Mouse (Mus musculus) heart, postnatal 0 days (tissue): ENCODE measurements at regions not wholly inside any gene's neighbourhood (a gene's known extent, or its start where the extent isn't known, plus 50 kb on each side); places are given as distances from the start of the nearest gene placed in this dataset.

ENCODE experiments used
- ATAC-seq: fragments of 200-750 bp; cut with Nextera tagmentation; 2 replicates; pipeline ENCODE4 v1.8.0; 2017; ENCODE audit warnings: low read depth, moderate number of reproducible peaks, moderate library complexity; ENCODE audit not compliant: insufficient read depth
- DNase-seq: peaks from one replicate; pipeline ENCODE4 v3.0.0-alpha.2; 2016; ENCODE audit warnings: low spot score
- H3K27ac ChIP-seq: fragments of 300-500 bp; sonication (generic); 2 replicates; pipeline ENCODE4 v1.5.1; 2014; ENCODE audit warnings: low read depth, mild to moderate bottlenecking
- H3K27me3 ChIP-seq: fragments of 300-500 bp; sonication (generic); 2 replicates; pipeline ENCODE4 v1.6.1; 2014; ENCODE audit warnings: low read length, mixed read lengths; ENCODE audit not compliant: control insufficient read depth, insufficient read depth
- H3K36me3 ChIP-seq: fragments of 300-500 bp; sonication (generic); replicated peaks from 2 replicates; pipeline ENCODE4 v1.6.1; 2014; ENCODE audit warnings: low read length, mixed read lengths; ENCODE audit not compliant: control insufficient read depth, insufficient read depth
- H3K4me1 ChIP-seq: fragments of 300-500 bp; sonication (generic); 2 replicates; pipeline ENCODE4 v1.6.1; 2014; ENCODE audit warnings: antibody characterized with exemption; ENCODE audit not compliant: control insufficient read depth, insufficient read depth
- H3K4me2 ChIP-seq: fragments of 300-500 bp; sonication (generic); 2 replicates; pipeline ENCODE4 v1.6.1; 2014; ENCODE audit warnings: low read depth, mild to moderate bottlenecking, low read length, moderate library complexity
- H3K4me3 ChIP-seq: fragments of 300-500 bp; sonication (generic); 2 replicates; pipeline ENCODE4 v1.5.1; 2014; ENCODE audit warnings: low read depth, low read length
- H3K9ac ChIP-seq: fragments of 300-500 bp; sonication (generic); replicated peaks from 2 replicates; pipeline ENCODE4 v1.6.1; 2014; ENCODE audit warnings: low read depth, low read length, mixed read lengths
- H3K9me3 ChIP-seq: fragments of 300-500 bp; sonication (generic); replicated peaks from 2 replicates; pipeline ENCODE4 v1.6.1; 2016; ENCODE audit warnings: low read length; ENCODE audit not compliant: control insufficient read depth
- CTCF ChIP-seq: IDR thresholded peaks from 2 replicates; pipeline ENCODE4 v1.5.1; 2016; ENCODE audit warnings: antibody characterized with exemption, control low read depth, low read depth
- EP300 ChIP-seq: IDR thresholded peaks from 2 replicates; pipeline ENCODE4 v1.6.1; 2016; ENCODE audit warnings: antibody characterized with exemption, low read depth
- WGBS: fragments of 180-500 bp; shearing (Covaris S2); extraction: QIAGEN DNeasy Blood & Tissue Kit; methylation state at CpG from one replicate; pipeline ENCODE4 v1.1.7; 2014; 5-methylcytosine and 5-hydroxymethylcytosine counted together

GRCm38 (mm10) chr11:40027511-40027910, 667.5 kb downstream of the Mat2b start:
- H3K4me1 ChIP-seq, result no peaks in the 10 kb centered on the region
- no peak overlapping the region for H3K4me3 ChIP-seq
- no peak for ATAC-seq
- H3K36me3 ChIP-seq, result no peaks in the 10 kb centered on the region
- no peak overlapping the region for H3K27ac ChIP-seq
- DNase-seq, result no peak
- 74% methylated on average over 3 of the region's 3 CpGs for WGBS
- TF ChIP-seq CTCF, result no peak
- no peak for TF ChIP-seq EP300
- H3K4me2 ChIP-seq, result no peak overlapping the region
- H3K9me3 ChIP-seq, result no peaks in the 10 kb centered on the region
- H3K9ac ChIP-seq, result no peak overlapping the region
- no peaks in the 10 kb centered on the region for H3K27me3 ChIP-seq

GRCm38 (mm10) chr11:39999483-39999882, 695.5 kb downstream of the Mat2b start:
- 78% methylated on average over 2 of the region's 2 CpGs for WGBS
- Histone ChIP-seq H3K9me3 (no peaks in the 10 kb centered on the region), H3K4me3 (no peak overlapping the region)

GRCm38 (mm10) chr11:39998612-39999011, 696.4 kb downstream of the Mat2b start:
- Histone ChIP-seq H3K4me1 (no peaks in the 10 kb centered on the region), H3K9ac (no peak overlapping the region), H3K36me3 (no peaks in the 10 kb centered on the region), H3K9me3 (no peaks in the 10 kb centered on the region), H3K27me3 (no peaks in the 10 kb centered on the region), H3K27ac (no peak overlapping the region), H3K4me3 (no peak overlapping the region), H3K4me2 (no peak overlapping the region)
- no peak for TF ChIP-seq CTCF
- no peak for TF ChIP-seq EP300
- no peak for ATAC-seq
- no peak for DNase-seq
- whole genome bisulfite sequencing, result 50% methylated on average over 1 of the region's 1 CpGs

More at GRCm38 (mm10) chr11:39999483-39999882, 695.5 kb downstream of the Mat2b start:
- no peaks in the 10 kb centered on the region for H3K27me3 ChIP-seq
- DNase-seq (no peak), ATAC-seq (no peak)
- H3K4me2 ChIP-seq, result no peak overlapping the region
- H3K4me1 ChIP-seq, result no peaks in the 10 kb centered on the region
- H3K9ac ChIP-seq, result no peak overlapping the region
- H3K36me3 ChIP-seq, result no peaks in the 10 kb centered on the region
- no peak for TF ChIP-seq CTCF
- no peak for TF ChIP-seq EP300
- H3K27ac ChIP-seq, result no peak overlapping the region

GRCm38 (mm10) chr11:39972585-39972984, 722.4 kb downstream of the Mat2b start:
- Histone ChIP-seq H3K36me3 (no peaks in the 10 kb centered on the region), H3K9me3 (no peaks in the 10 kb centered on the region), H3K4me1 (no peaks in the 10 kb centered on the region), H3K27ac (no peak overlapping the region), H3K4me3 (no peak overlapping the region), H3K4me2 (no peak overlapping the region), H3K27me3 (no peaks in the 10 kb centered on the region), H3K9ac (no peak overlapping the region)
- no peak for TF ChIP-seq EP300
- TF ChIP-seq CTCF, result no peak
- WGBS, result 56% methylated on average over 4 of the region's 4 CpGs
- no peak for DNase-seq
- no peak for ATAC-seq

DNA sequence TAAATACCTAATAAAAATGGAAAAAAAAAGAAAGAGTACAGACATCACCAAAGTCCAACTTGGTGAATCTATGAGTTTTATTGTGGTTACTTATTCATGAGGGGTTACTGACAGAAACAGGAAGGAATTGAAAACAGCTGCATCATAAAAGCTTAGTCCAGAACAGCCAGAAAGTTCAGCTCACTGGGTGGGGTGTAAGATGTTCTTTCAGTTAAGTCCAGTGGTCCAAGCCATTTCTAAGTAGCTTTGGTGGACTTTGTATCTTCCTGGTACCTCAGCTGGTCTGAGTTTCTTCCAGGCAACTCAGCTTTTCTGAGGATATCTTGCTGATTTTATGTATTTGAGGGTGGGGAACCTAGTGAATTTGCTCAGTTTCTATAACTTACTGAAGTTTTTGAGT, 731.3 kb downstream of the Mat2b start:
- H3K4me3 ChIP-seq, result no peak overlapping the region
- no peak overlapping the region for H3K9ac ChIP-seq
- H3K4me1 ChIP-seq, result no peaks in the 10 kb centered on the region
- H3K36me3 ChIP-seq, result no peaks in the 10 kb centered on the region
- DNase-seq (no peak), ATAC-seq (no peak)
- H3K27ac ChIP-seq, result no peak overlapping the region
- H3K4me2 ChIP-seq, result no peak overlapping the region
- no peak for TF ChIP-seq EP300
- no peaks in the 10 kb centered on the region for H3K9me3 ChIP-seq
- no peaks in the 10 kb centered on the region for H3K27me3 ChIP-seq

DNA sequence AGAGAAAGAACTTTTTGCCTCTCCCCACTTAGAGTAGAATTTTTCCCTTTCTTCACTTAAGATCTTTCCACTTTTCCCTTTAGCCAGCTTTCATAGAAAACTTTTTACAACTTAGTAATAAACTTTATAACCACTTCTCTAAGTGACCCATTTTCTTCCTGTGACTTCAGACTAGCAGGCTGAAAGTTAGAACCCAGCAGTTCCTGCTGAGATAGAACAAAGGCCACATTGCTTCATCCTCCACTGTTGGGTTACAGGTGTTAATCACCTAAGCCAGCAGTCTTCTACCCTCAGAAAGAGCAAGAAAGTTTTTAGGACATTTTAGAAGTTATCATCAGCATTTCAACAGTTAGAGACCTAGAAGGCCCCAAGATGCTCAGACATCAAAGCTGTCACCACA, 740.6 kb downstream of the Mat2b start:
- DNase-seq, result no peak
- no peak overlapping the region for H3K4me2 ChIP-seq
- no peaks in the 10 kb centered on the region for H3K36me3 ChIP-seq
- H3K9me3 ChIP-seq, result no peaks in the 10 kb centered on the region
- no peak overlapping the region for H3K27ac ChIP-seq
- H3K9ac ChIP-seq, result no peak overlapping the region
- no peak for ATAC-seq
- TF ChIP-seq EP300 (no peak), CTCF (no peak)
- H3K27me3 ChIP-seq, result no peaks in the 10 kb centered on the region
- no peaks in the 10 kb centered on the region for H3K4me1 ChIP-seq
- H3K4me3 ChIP-seq, result no peak overlapping the region
